Mouse (Mus musculus): ENCODE measurements around the gene Olfr1325. TPM values are rescaled to one million over a fixed set of nuclear protein-coding genes. Genes with fewer than 3 reads are reported as not detected.
"Not testable (repeated sequence)": the region's sequence is repeated elsewhere in the genome, so short reads cannot be mapped to it uniquely, and the experiment has no call there.

Olfr1325 gene
- polyA plus RNA-seq (2015; fragmentation: Nextera tagmentation; extraction: Ambion mirVana), result not detected in 2 replicates

- no peak for ATAC-seq (ENCODE audit: extremely low read depth, insufficient number of reproducible peaks, low FRiP score, low TSS enrichment)
- H3K27ac ChIP-seq (replicated peaks), result no peak within 1 kb of the TSS
Observed at GRCm38 (mm10) chrX:74592379-74592778, at the start of gene Olfr1325. TSS of gene Olfr1325 (plus strand) at chrX:74592679.

GRCm38 (mm10) chrX:74574788-74575187, 17.7 kb upstream of the Olfr1325 start, which contains the start of gene Olfr1326-ps1:
TSS of gene Olfr1326-ps1 (minus strand) at chrX:74574888.
- no peak within 1 kb of the TSS for H3K4me3 ChIP-seq
- H3K4me1 ChIP-seq, result no peaks in the 10 kb centered on the region
- no peaks in the 10 kb centered on the region for H3K9me3 ChIP-seq
- H3K27me3 ChIP-seq (replicated peaks), result no peaks in the 10 kb centered on the region
- H3K27ac ChIP-seq (replicated peaks), result no peak within 1 kb of the TSS
- H3K36me3 ChIP-seq, result no peaks in the 10 kb centered on the region
- H3K4me2 ChIP-seq, result no peak within 1 kb of the TSS
- ATAC-seq (ENCODE audit: extremely low read depth, insufficient number of reproducible peaks, low FRiP score, low TSS enrichment), result no peak
- H3K9ac ChIP-seq, result no peak within 1 kb of the TSS

More at GRCm38 (mm10) chrX:74592379-74592778, at the start of gene Olfr1325:
- H3K9ac ChIP-seq, result no peak within 1 kb of the TSS
- no peaks in the 10 kb centered on the region for H3K27me3 ChIP-seq (replicated peaks)
- no peak within 1 kb of the TSS for H3K4me2 ChIP-seq
- no peak within 1 kb of the TSS for H3K4me3 ChIP-seq
- WGBS, result 85% methylated on average over 2 of the region's 2 CpGs
- no peaks in the 10 kb centered on the region for H3K4me1 ChIP-seq
- H3K36me3 ChIP-seq, result no peaks in the 10 kb centered on the region
- H3K9me3 ChIP-seq, result no peaks in the 10 kb centered on the region

GRCm38 (mm10) chrX:74645466-74646323, 53.2 kb downstream of the Olfr1325 start, which contains the start of gene Gm5640:
TSS of gene Gm5640 (minus strand) at chrX:74645635.
- H3K27me3 ChIP-seq (replicated peaks); H3K4me1 ChIP-seq; H3K36me3 ChIP-seq; H3K9ac ChIP-seq; ATAC-seq (ENCODE audit: extremely low read depth, insufficient number of reproducible peaks, low FRiP score, low TSS enrichment); H3K9me3 ChIP-seq; H3K27ac ChIP-seq (replicated peaks); H3K4me3 ChIP-seq; H3K4me2 ChIP-seq: not testable (repeated sequence)
- 46% methylated on average over 3 of the region's 5 CpGs for WGBS

GRCm38 (mm10) chrX:74646393-74646792, 53.9 kb downstream of the Olfr1325 start:
- H3K4me3 ChIP-seq; H3K4me2 ChIP-seq; H3K4me1 ChIP-seq; ATAC-seq (ENCODE audit: extremely low read depth, insufficient number of reproducible peaks, low FRiP score, low TSS enrichment); H3K9me3 ChIP-seq; H3K27ac ChIP-seq (replicated peaks); H3K9ac ChIP-seq; H3K27me3 ChIP-seq (replicated peaks); H3K36me3 ChIP-seq: not testable (repeated sequence)
- no CpG with 5 or more reads among the region's 1 CpGs for WGBS

Other genes with a start within 250 kb of the Olfr1325 start
- gene Lage3, start 239.1 kb upstream of the Olfr1325 start, polyA plus RNA-seq (2015; fragmentation: Nextera tagmentation; extraction: Ambion mirVana), result 90.1 and 98.3 TPM in 2 replicates
- gene Ubl4a, start 219.5 kb upstream of the Olfr1325 start, polyA plus RNA-seq (2015; fragmentation: Nextera tagmentation; extraction: Ambion mirVana), result 59.3 TPM in 2 replicates
- 16.1 and 16.3 TPM in 2 replicates for gene Slc10a3, start 219.3 kb upstream of the Olfr1325 start, polyA plus RNA-seq (2015; fragmentation: Nextera tagmentation; extraction: Ambion mirVana)
- 25.3 and 28.5 TPM in 2 replicates for gene Fam3a, start 199.4 kb upstream of the Olfr1325 start, polyA plus RNA-seq (2015; fragmentation: Nextera tagmentation; extraction: Ambion mirVana)
- gene Ikbkg, start 199.4 kb upstream of the Olfr1325 start, polyA plus RNA-seq (2015; fragmentation: Nextera tagmentation; extraction: Ambion mirVana), result 17.4 and 18.1 TPM in 2 replicates
- 20.4 and 21.7 TPM in 2 replicates for gene G6pdx, start 163.5 kb upstream of the Olfr1325 start, polyA plus RNA-seq (2015; fragmentation: Nextera tagmentation; extraction: Ambion mirVana)
- gene Gm6880, start 111.3 kb upstream of the Olfr1325 start, polyA plus RNA-seq (2015; fragmentation: Nextera tagmentation; extraction: Ambion mirVana), result not detected in 2 replicates
- not detected in 2 replicates for gene Olfr1326-ps1, start 17.8 kb upstream of the Olfr1325 start, polyA plus RNA-seq (2015; fragmentation: Nextera tagmentation; extraction: Ambion mirVana)
- 0.08 TPM in 1 of 2 replicates, not detected in the other for gene Gm5640, start 53.0 kb downstream of the Olfr1325 start, polyA plus RNA-seq (2015; fragmentation: Nextera tagmentation; extraction: Ambion mirVana)
- gene Gm6890, start 148.2 kb downstream of the Olfr1325 start, polyA plus RNA-seq (2015; fragmentation: Nextera tagmentation; extraction: Ambion mirVana), result not detected in 2 replicates
- gene Gm5936, start 244.5 kb downstream of the Olfr1325 start, polyA plus RNA-seq (2015; fragmentation: Nextera tagmentation; extraction: Ambion mirVana), result not detected in 2 replicates